Mouse (Mus musculus): ENCODE results near the gene Zbtb43.

Zbtb43 gene
- long read RNA-seq, experiment 1, full-length matches to known transcripts: 2 of 5 reads
- long read RNA-seq, experiment 1, partial matches to known transcripts: 0 of 5 reads
- long read RNA-seq, experiment 1, other reads (novel, unspliced or antisense): 3 of 5 reads
- long read RNA-seq, experiment 2, full-length matches to known transcripts: 6 of 8 reads
- long read RNA-seq, experiment 2, partial matches to known transcripts: 0 of 8 reads
- long read RNA-seq, experiment 2, other reads (novel, unspliced or antisense): 2 of 8 reads

DNA sequence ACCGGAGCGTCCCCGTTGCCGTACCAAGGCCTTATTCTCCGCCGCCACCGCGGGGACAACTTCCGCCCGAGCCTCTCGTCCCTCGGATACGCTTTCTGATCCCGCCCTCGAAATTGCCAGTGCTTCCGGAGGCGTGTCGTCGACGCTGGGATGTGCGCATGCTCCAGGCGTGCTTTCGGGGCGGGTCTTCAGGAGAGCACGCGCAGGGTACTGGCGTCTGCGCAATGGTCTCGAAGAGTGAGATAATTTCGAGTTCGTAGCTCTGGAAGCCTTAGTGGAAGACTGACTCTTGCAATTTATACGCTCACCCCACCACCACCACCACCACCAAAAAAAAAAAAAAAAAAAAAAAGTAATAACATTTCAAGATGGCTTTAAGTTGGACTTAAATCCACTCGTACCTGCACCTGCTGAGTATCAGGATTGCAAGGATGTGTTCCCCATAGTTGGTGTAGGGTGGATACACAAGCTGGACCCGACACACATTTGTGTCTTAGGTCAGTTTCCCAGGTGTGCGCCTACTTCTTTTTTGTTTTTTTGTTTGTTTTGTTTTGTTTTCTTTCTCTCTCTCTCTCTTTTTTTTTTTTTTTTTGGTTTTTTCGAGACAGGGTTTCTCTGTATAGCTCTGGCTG lies at the start of gene Zbtb43:
Gene Zbtb43 (minus strand): TSS at position 94 of the 632 bp plus-strand sequence.
- intact Hi-C loops (cut with DNase I): no loop called here

DNA sequence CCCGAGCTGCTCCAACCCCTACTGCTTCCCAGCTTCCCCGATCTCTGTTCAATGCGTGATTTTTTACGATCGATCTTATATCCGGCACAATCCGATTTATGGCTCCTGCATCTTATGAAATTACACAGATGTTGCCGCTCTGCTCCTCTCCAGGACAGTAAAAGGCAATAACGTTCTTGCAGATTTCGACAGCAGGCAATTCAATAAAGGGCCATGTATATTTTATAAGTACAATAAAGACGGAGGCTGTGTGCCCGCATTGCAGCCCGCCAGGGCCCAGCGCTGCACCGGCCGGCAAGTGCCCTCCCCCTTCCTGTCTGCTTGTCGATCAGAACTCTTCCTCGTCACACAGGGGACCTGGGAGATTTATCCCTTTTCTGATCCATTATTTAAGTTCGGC lies 47.5 kb upstream of the Zbtb43 start:
- intact Hi-C loops (cut with DNase I): no loop called here

DNA sequence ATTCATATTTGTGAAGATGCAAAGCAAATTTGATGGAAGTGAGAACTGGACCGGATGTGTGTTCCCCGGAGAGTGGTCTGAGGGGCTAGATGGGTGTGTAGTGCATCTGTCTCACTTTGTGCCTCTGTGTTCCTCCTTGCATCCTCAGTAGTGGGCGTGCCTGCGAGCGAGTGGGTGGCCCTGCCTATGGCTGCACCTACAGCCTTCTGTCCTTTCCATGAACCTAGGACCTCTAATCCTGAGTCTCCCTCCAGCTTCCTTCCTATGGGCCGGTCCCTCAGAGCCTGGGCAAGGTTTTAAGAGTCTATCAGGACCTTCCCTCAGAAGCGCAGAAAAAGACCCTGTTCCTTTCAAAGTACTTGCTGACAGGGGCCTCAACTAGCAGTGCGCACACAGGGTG lies 47.1 kb upstream of the Zbtb43 start:
- intact Hi-C loops (cut with DNase I): no loop called here

DNA sequence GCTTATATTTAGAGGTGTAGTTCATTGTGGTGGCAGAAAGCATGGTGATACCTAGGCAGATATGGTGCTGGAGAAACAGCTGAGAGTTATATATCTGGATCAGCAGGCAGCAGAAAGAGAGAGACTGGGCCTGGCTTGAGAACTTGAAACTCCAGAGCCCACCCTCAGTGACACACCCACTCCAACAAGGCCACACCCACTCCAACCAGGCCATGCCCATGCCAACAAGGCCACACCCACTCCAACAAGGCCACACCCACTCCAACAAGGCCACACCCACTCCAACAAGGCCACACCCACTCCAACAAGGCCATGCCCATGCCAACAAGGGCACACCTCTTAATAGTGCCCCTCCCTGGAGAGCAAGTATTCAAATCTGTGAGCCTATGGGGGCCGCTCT lies 42.4 kb upstream of the Zbtb43 start:
- intact Hi-C loops (cut with DNase I): no loop called here

DNA sequence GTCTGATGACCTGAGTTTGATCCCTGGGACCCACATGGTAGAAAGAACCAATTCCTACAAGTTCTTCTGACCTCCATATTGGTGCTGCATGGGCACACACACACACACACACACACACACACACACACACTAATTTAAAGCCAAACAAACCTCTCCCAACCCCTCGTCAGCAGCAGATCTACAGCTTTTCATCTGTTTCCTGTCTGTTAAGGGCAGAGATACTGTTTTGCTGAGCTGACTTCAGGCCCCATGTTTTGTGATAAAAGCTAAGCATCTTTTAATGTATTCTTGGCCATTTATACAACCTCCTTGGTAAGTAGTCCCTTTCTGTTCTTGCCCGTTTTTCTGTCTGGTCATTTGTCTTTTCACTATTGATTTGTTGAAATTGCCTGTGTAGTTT lies 34.2 kb upstream of the Zbtb43 start:
- intact Hi-C loops (cut with DNase I): no loop called here

DNA sequence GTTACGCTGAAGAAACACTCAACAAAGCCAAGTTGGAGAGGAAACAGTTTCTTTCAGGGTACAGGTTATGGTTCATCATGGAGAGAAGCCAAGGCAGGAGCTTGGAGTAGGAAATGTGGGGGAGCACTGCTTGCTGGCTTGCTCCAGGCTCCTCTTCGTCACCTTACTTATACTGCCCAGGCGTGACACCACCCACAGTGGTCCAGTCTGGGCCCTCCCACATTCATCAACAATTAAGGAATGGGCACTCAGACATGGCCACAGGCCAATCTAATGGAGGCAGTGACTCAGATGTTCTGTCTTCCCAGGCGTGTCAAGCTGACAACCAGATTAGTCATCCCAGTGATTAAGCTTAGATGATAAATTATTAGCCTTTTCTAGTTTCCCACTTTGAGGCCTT lies 29.9 kb upstream of the Zbtb43 start:
- intact Hi-C loops (cut with DNase I): no loop called here

DNA sequence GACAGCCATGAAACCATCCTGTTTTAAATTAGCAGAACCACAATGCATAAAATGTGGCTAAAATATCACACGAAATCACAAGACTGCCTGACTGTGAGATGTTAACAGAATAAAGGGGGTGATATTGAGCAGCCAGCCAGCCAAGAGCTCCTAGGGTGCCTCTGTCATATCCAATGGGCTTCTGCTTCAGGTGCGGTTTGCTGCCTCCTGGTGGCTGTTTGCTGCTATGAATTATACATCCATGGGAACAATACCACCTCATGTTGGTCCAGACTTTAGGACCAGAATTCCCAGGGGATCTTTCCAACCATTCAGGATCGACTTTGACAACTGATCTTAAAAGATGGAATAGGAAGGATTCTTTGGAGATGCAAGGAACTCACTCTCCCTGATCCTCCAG lies 27.3 kb upstream of the Zbtb43 start:
- intact Hi-C loops (cut with DNase I): no loop called here

DNA sequence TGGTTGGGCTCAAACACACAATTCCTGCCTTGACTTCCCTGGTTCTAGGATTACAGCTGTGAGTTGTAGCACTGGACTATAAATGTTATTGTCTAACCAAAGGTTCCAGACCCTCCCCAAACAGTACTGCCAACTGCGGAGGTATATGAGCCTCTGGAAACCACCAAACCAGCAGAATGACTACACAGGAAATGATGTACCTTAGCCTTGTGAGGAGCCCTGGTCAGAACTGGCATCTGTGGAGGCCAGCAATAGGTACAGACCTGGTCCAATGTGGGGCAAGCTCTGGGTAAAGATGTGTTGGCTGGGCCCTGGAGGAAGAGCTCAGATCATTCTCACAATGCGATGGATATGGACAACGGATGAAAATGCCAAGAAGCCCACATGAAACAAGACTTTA lies 23.7 kb upstream of the Zbtb43 start:
- intact Hi-C loops (cut with DNase I): loop anchor here (5.0 kb wide), 1 partner anchor 245 kb away; no protein-coding TSS in a partner anchor

DNA sequence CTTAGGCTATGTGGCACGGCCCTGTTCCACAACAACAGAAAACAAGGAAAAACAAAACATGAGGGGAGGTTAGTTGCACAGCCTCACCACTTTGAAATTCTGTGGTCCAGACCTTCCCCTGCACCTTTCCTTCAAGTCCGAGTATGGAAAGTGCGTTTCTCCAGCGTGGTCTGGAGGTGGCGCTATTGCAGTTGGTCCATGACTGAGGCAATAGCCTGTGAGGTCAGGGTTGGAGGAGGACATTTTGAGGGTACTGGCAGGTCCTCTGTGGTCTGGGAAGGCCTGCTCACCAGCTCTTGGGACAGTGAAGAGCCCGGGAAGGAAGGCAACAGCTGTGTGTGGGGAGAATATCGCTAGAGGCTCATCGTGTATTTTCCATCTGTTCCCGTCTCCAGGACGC lies 21.2 kb upstream of the Zbtb43 start:
- intact Hi-C loops (cut with DNase I): loop anchor here (5.0 kb wide), 1 partner anchor 153 kb away; the partner anchor contains the start of gene Lmx1b

DNA sequence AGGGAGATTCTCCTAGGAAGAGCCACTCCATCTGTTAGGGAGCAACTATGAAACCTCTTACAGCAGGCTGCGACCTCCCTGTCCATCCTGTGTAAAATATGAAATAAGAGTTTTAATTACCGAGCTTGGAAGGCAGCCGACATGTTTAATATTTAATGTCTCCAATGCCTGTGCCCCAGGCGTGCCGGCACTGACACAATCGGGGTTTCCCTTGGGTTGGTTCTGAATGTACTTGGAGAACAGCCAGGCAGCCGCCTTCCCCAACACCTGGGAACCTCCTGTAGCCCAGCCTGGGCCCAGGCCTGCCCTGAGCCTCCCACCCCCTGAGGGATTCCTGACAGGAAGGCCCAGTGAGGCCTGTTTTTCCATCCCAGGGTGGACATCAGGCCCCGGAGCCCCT lies 19.0 kb upstream of the Zbtb43 start:
- intact Hi-C loops (cut with DNase I): loop anchor here (1.0 to 5.0 kb wide), 2 partner anchors 71 to 155 kb away; partner anchors contain the start of gene Lmx1b

GRCm38 (mm10) chr2:33486866-33487265 lies 18.5 kb upstream of the Zbtb43 start:
- intact Hi-C loops (cut with DNase I): loop anchor here (1.0 to 5.0 kb wide), 2 partner anchors 71 to 155 kb away; partner anchors contain the start of gene Lmx1b

DNA sequence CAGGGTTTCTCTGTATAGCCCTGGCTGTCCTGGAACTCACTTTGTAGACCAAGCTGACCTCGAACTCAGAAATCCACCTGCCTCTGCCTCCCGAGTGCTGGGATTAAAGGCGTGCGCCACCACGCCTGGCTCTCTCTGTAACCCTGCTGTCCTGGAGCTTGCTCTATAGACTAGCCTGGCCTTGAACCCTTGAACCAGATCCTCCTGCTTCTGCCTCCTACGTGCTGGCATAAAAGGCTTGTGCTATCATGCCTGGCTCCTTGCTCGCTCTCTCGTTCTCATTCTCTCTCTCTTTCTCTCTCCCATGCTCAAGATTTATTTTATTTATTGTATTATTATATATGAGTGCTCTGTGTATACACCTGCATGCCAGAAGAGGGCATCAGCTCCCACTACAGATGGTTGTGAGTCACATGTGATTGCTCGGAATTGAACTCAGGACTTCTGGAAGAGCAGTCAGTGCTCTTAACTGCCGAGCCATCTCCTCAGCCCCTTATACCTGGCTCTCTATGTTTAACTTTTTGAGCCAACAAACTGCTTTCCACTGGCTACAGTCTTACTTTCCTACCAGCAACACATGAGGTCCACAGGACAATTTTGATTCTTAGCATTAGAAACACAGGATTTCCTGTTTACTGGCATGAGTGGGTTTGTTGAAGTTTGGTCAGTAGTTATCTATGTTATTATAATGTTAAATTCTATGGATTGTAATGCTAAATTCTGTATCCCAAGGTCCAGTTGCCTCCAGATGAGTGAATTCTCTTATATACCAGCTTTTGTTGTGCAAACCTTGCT lies 9.8 kb upstream of the Zbtb43 start:
- intact Hi-C loops (cut with DNase I): no loop called here

- intact Hi-C loops (cut with DNase I): no loop called here
Observed at GRCm38 (mm10) chr2:33475961-33476360, 7.6 kb upstream of the Zbtb43 start.

DNA sequence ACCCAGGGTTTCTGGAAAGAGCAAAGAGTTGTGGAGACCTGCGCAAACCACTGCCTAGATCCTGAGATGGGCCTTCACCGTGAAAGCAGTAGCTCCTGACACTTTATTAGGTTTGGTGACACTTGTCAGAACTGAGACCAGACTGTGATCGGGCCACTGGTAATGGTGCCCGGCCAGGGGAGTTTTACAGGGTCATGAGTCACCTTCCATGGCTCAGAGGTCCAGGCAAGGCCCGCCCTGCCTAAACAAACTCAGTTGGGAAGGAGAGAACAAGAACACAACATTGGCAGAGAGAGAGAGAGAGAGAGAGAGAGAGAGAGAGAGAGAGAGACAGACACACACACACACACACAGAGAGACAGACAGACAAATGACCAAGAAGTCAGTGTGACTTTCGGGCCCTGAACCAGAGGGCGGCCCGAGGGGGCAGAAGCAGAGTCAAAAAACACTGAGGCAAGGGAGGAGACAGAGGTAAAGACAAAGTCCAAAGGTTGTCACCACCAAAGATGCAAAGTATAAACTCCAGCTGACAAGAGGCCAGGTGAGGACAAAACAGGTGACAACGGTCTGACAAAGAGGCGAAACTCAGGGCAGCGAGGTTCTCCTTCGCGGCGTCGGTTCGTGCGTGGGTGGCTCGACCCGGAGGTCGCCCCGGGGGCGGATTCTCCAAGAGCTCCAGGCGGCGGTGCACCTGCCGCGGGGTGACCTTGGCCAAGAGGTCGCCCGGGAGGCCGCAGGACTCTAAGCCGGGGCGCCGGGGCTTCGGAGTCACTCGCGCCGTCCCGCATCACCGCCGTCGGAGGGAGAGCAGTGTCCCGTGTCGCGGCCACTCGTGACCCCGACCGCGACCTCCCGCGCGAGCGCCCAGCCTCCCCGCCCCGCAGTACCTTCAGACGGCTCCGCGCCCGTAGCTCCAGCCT lies 553 bp downstream of the Zbtb43 start:
- intact Hi-C loops (cut with DNase I): no loop called here

- intact Hi-C loops (cut with DNase I): no loop called here
Observed at GRCm38 (mm10) chr2:33465966-33466365, 2.4 kb downstream of the Zbtb43 start.

DNA sequence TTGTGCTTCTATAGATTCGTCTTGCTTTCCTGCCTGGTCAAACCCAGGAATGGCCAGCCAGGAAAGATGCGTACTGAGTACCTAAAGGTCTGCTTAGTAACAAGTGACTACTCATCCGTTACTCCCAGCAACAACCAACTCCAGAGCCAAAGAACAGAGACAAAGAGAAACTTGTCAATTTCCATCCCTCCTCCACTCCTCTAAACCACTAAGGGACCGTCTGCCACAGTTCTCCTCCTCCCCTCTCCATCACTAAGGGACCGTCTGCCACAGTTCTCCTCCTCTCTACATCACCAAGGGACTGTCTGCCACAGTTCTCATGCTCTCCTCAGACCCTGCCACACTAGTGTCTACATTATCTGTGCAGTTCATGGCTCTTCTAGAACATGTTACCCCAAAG lies 3.1 kb downstream of the Zbtb43 start:
- intact Hi-C loops (cut with DNase I): no loop called here

GRCm38 (mm10) chr2:33462066-33462465 lies 6.3 kb downstream of the Zbtb43 start:
- intact Hi-C loops (cut with DNase I): no loop called here

- intact Hi-C loops (cut with DNase I): no loop called here
Observed at GRCm38 (mm10) chr2:33461066-33461465, 7.3 kb downstream of the Zbtb43 start.

GRCm38 (mm10) chr2:33459660-33460059 lies 8.7 kb downstream of the Zbtb43 start:
- intact Hi-C loops (cut with DNase I): no loop called here

GRCm38 (mm10) chr2:33456696-33457095 lies 11.7 kb downstream of the Zbtb43 start:
- intact Hi-C loops (cut with DNase I): no loop called here

GRCm38 (mm10) chr2:33456242-33456641 lies 12.1 kb downstream of the Zbtb43 start:
- intact Hi-C loops (cut with DNase I): no loop called here
